Mouse (Mus musculus) liver, adult 2 months (tissue): ENCODE results near the gene Cycs.

ENCODE experiments used
- CTCF ChIP-seq: fragments of 200-500 bp; IDR thresholded peaks from 2 replicates; pipeline ENCODE4 v1.5.1; 2011; ENCODE audit warnings: low read depth, low read length, control low read depth
- POLR2A ChIP-seq: fragments of 200-500 bp; IDR thresholded peaks from 2 replicates; pipeline ENCODE4 v1.6.1; 2011; ENCODE audit warnings: low read length, control low read depth; ENCODE audit not compliant: insufficient read depth; ENCODE audit errors: extremely low read depth

- TF ChIP-seq CTCF (no peak), POLR2A (no peak)
Observed at GRCm38 (mm10) chr6:50521532-50522135, 44.7 kb downstream of the Cycs start.
